Mouse (Mus musculus) kidney, adult 2 months (tissue): ENCODE data around the gene Syndig1l.

Experiments
- CTCF ChIP-seq: fragments of 200-500 bp; conservative IDR thresholded peaks from 2 replicates; pipeline ENCODE4 v1.5.1; 2011; ENCODE audit warnings: low read depth, mild to moderate bottlenecking, control low read depth, low read length, moderate library complexity, mixed read lengths; ENCODE audit not compliant: insufficient read depth, insufficient read length
- POLR2A ChIP-seq: fragments of 200-500 bp; IDR thresholded peaks from one replicate; pipeline ENCODE4 v1.6.1; 2011; ENCODE audit warnings: low read depth, low read length, control low read depth

GRCm38 (mm10) chr12:84698319-84699081, at the start of gene Syndig1l:
- TF ChIP-seq CTCF (no peak), POLR2A (no peak)
